Mouse (Mus musculus) myocyte (in vitro differentiated cells): ENCODE measurements around the gene Rhbdf1.

Experiments
- MAX ChIP-seq: IDR thresholded peaks from one replicate; pipeline ENCODE4 v1.6.1; 2011; ENCODE audit warnings: low read depth, mild to moderate bottlenecking, control low read depth
- POLR2A ChIP-seq: IDR thresholded peaks from one replicate; pipeline ENCODE4 v1.6.1; 2011; ENCODE audit warnings: low read depth, mild to moderate bottlenecking, control low read depth, moderate library complexity; ENCODE audit not compliant: insufficient read length
- POLR2AphosphoS2 ChIP-seq: IDR thresholded peaks from one replicate; pipeline ENCODE4 v1.6.1; 2011; ENCODE audit warnings: low read depth, control low read depth; ENCODE audit not compliant: insufficient read length

- TF ChIP-seq POLR2AphosphoS2 (no peak), POLR2A (no peak), MAX (no peak)
Measured at GRCm38 (mm10) chr11:32230220-32230619, 8.1 kb upstream of the Rhbdf1 start.
